Mouse (Mus musculus): ENCODE data around the gene Milr1. TPM values are rescaled to one million over a fixed set of nuclear protein-coding genes. Genes with fewer than 3 reads are reported as not detected.

The Milr1 gene
- 0.91 and 0.95 TPM in 2 replicates for polyA plus RNA-seq (2016; fragmentation: Nextera tagmentation; extraction: Ambion mirVana)

DNA sequence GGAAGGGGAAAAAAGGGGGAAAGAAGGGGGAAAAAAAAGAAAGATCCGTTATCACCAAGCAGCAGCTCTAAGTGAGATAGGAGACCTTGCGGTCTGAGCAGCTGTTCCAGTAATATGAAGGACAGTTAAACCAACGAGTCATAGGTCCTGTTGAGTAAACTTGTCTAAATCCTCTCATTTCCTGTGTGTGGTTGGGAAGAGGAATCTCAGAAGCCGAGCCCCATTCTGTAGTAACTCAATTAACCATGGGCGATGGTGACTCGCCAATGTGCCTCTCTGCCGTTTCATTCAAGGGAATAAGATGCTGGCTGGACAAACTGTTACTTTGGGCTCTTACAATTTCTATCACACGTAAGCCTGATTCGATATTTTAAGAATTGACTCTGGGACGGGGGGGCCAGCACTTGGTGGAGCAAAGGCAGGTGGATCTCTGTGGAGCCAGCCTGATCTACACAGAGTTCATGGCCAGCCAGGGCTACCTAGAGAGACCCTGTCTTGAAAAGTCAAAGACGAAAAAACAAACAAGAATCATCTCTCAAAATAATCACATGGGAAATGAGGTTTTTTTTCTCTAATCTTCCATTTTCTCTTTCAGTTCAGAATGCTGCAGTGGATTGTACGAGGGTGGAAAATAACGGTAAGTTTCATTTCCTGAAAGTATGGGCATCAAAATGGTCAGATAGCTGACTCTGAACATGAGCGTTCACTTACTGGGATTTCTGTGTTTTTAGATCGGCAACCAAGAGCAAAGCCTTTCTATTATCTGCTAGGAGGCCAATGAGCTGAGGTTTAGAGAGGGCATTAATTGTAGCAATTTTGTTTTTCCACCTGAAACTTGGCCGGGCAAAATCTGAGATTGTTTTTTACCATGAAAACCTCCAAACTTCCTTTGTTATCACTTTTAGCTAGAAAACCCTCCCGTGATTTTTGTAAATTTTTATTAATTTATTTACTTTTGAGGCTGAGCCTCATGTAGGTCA is at the start of gene Milr1:
Gene Milr1 (plus strand): TSS at position 188 of the 980 bp plus-strand sequence.
- H3K9ac ChIP-seq = no peak within 1 kb of the TSS
- ATAC-seq (ENCODE audit: low FRiP score) = no peak
- H3K9me3 ChIP-seq = 0 out of 2 replicates have a peak, but pooled peaks cover 5% of the 10 kb centered on the region
- no peak within 1 kb of the TSS for H3K4me2 ChIP-seq
- no peaks in the 10 kb centered on the region for H3K27me3 ChIP-seq
- H3K36me3 ChIP-seq (replicated peaks) = no peaks in the 10 kb centered on the region
- no peak within 1 kb of the TSS for H3K4me3 ChIP-seq (replicated peaks)
- H3K4me1 ChIP-seq = no peaks in the 10 kb centered on the region
- no peak within 1 kb of the TSS for H3K27ac ChIP-seq
- 92% methylated on average over 17 of the region's 17 CpGs for WGBS

DNA sequence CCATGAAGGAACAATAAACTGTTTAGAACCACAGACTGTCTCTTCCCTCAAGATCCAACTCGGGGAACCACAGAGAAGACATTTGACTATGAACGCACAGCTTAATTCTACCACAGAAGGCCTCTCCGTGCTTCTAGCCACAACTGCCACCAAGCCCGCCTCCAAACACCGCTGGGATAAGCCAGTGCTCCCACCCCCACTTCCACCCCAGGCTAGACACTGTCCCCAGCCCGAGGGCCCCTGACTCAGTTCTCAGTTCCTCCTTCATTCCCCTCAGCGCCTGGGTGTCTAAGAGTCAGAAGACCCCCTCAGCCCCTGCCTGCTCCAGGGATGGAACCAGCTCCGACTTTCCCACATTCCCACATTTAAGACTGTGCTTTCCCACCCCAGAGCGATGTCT is 49.4 kb upstream of the Milr1 start:
- no peak overlapping the region for H3K9ac ChIP-seq
- H3K36me3 ChIP-seq (replicated peaks) = no peaks in the 10 kb centered on the region
- H3K4me1 ChIP-seq = no peaks in the 10 kb centered on the region
- 70% methylated on average over 9 of the region's 9 CpGs for WGBS
- no peak overlapping the region for H3K27ac ChIP-seq
- no peaks in the 10 kb centered on the region for H3K9me3 ChIP-seq
- no peaks in the 10 kb centered on the region for H3K27me3 ChIP-seq
- ATAC-seq (ENCODE audit: low FRiP score) = no peak
- no peak overlapping the region for H3K4me2 ChIP-seq
- no peak overlapping the region for H3K4me3 ChIP-seq (replicated peaks)

DNA sequence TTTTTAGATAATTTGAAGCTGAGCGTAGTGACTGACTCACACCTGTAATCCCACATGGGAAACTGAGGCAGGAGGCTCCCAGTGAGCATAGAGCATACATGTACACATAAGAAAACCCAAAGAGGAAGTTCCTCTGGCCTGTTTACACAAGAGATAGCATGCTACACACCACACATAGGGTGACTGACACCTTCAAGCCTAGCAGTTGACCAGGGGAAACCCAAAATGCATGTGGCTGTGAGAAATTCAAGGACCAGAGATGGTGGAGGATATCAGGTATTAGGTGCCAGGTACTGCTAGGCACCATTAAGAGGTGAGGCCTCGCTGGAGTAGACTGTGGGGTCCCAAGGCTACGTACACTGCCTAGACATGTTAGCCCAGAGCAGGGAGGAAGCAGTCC is 48.4 kb upstream of the Milr1 start:
- WGBS = 75% methylated on average over 3 of the region's 3 CpGs
- no peak overlapping the region for H3K4me2 ChIP-seq

DNA sequence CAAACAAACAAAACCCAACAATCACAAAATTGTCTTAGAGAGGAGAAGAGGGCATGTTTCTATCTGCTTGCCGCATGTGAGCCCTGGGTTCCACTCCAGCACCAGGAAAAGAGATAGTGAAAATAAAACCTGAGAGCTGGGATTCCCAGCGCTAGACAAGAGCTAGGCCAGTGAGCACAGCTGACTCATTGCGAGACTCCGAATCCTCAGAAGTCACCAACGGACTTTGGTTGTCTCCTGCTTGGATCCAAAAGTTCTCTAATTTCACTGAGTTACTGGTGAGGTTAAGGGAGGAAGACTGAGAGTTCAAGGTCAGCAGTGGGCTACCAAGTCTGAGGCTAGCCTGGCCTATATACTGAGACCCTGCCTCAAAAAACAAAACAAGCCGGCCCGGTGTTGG is 47.1 kb upstream of the Milr1 start:
- Histone ChIP-seq H3K4me3 (replicated peaks) (no peak overlapping the region), H3K36me3 (replicated peaks) (no peaks in the 10 kb centered on the region), H3K4me2 (no peak overlapping the region), H3K27me3 (no peaks in the 10 kb centered on the region), H3K9me3 (no peaks in the 10 kb centered on the region), H3K27ac (no peak overlapping the region), H3K4me1 (no peaks in the 10 kb centered on the region), H3K9ac (no peak overlapping the region)
- ATAC-seq (ENCODE audit: low FRiP score) = no peak
- WGBS = 88% methylated on average over 7 of the region's 7 CpGs

More for the DNA sequence above, 48.4 kb upstream of the Milr1 start:
- no peaks in the 10 kb centered on the region for H3K4me1 ChIP-seq
- no peaks in the 10 kb centered on the region for H3K36me3 ChIP-seq (replicated peaks)
- H3K27ac ChIP-seq = no peak overlapping the region
- no peaks in the 10 kb centered on the region for H3K27me3 ChIP-seq
- ATAC-seq (ENCODE audit: low FRiP score) = no peak
- H3K9ac ChIP-seq = no peak overlapping the region
- no peak overlapping the region for H3K4me3 ChIP-seq (replicated peaks)
- no peaks in the 10 kb centered on the region for H3K9me3 ChIP-seq

DNA sequence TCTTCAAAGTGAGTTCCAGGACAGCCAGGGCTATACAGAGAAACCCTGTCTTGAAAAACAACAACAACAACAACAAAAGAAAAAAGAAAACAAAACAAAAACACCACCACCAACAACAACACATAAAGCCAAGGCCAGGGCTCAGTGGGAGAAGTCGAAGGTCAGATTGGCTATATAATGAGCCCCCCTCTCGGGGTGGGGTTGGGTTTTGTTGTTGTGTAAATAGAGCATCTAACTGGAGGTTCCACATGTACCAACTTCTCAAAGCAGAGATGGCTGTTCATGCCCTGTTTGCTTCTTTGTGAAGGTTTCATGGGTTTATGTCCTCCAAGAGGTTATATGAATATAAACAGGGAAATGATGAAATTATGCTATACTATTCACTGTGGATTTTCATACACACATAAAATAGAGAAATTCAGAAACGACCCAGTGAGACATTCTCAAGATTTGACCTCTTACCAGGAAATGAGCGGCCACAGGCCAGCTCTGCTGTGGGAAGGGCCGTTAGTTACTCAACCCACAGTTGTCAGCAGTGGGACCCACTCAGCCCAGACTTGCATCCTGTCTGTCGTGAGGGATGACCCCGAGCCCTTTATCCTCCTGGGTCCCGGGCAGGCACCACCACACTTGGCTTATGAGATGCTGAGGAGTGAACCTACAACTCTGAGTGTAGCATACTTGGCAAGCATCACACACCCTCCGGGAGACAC is 46.5 kb upstream of the Milr1 start:
- no peaks in the 10 kb centered on the region for H3K27me3 ChIP-seq
- H3K27ac ChIP-seq = no peak overlapping the region
- H3K4me2 ChIP-seq = no peak overlapping the region
- H3K36me3 ChIP-seq (replicated peaks) = no peaks in the 10 kb centered on the region
- peaks cover 5% of the 10 kb centered on the region for H3K4me1 ChIP-seq
- no peak for ATAC-seq (ENCODE audit: low FRiP score)
- no peak overlapping the region for H3K4me3 ChIP-seq (replicated peaks)
- no peak overlapping the region for H3K9ac ChIP-seq
- 80% methylated on average over 9 of the region's 9 CpGs for WGBS
- H3K9me3 ChIP-seq = no peaks in the 10 kb centered on the region

DNA sequence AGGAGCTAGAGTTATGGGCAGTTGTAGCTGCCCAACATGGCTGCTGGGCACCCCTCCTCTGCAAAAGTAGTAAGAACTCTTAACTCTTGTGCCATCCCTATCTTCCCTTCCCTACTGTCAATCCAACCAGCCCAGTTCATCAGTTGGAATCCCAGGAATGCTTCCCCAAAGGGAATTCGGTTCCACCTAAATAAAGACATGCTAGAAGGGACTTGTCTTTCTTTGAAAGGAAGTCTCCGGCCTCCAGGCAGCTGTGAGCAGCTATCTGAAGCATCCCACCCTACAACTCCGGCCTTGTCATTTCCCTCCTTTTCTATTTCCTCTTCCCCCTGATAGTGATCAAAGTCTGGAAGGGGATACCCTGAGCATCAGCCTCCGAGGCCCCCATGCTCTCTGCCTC is 44.8 kb upstream of the Milr1 start:
- WGBS = 67% methylated on average over 4 of the region's 4 CpGs
- Histone ChIP-seq H3K27me3 (no peaks in the 10 kb centered on the region), H3K27ac (no peak overlapping the region), H3K9ac (no peak overlapping the region), H3K36me3 (replicated peaks) (no peaks in the 10 kb centered on the region), H3K4me2 (no peak overlapping the region), H3K9me3 (no peaks in the 10 kb centered on the region), H3K4me3 (replicated peaks) (no peak overlapping the region), H3K4me1 (peaks cover 9% of the 10 kb centered on the region)
- no peak for ATAC-seq (ENCODE audit: low FRiP score)

DNA sequence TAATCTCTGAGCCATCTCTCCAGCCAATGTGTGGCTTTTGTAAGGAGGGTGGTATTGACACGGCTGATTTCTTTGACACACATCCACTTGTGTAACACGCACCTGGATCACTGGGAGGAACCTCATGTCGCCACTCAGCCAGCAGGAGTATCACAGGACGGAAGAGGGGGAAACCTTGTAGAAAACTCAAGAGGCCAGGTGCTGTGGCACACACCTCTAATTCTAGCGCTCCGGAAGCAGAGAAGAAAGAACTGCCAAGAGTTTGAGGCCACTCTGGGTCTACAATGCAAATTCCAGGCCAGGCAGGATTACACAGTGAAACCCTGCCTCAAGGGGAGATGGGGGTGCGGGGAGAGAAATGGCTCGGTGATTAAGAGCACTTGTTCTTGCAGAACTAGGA is 43.9 kb upstream of the Milr1 start:
- Histone ChIP-seq H3K36me3 (replicated peaks) (no peaks in the 10 kb centered on the region), H3K27me3 (no peaks in the 10 kb centered on the region), H3K4me2 (no peak overlapping the region), H3K4me1 (peaks cover 9% of the 10 kb centered on the region), H3K9ac (no peak overlapping the region), H3K4me3 (replicated peaks) (no peak overlapping the region), H3K27ac (no peak overlapping the region), H3K9me3 (no peaks in the 10 kb centered on the region)
- no peak for ATAC-seq (ENCODE audit: low FRiP score)
- 73% methylated on average over 8 of the region's 8 CpGs for WGBS

DNA sequence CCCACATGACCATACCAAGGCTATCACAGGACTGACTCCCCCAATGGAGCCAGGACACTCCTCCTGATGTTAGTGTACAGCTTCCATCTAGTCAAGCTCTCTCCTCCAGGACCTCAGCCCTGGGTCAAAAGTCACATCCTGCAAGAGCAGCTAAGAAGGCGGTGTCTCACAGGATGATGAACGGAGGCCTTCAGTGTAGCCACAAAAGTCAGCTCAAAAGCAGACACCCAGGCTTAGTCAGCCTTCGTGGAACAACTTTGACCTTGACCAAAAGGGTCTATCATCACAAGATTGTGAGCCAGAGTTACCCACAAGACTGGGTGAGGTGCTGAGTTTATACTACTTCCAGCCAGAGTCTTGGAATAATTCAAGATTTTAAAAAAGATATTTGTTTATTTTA is 43.2 kb upstream of the Milr1 start:
- Histone ChIP-seq H3K4me3 (replicated peaks) (no peak overlapping the region), H3K36me3 (replicated peaks) (no peaks in the 10 kb centered on the region), H3K9ac (no peak overlapping the region), H3K9me3 (no peaks in the 10 kb centered on the region), H3K4me1 (peaks cover 9% of the 10 kb centered on the region), H3K4me2 (no peak overlapping the region), H3K27ac (no peak overlapping the region), H3K27me3 (no peaks in the 10 kb centered on the region)
- no peak for ATAC-seq (ENCODE audit: low FRiP score)
- 82% methylated on average over 3 of the region's 3 CpGs for WGBS

DNA sequence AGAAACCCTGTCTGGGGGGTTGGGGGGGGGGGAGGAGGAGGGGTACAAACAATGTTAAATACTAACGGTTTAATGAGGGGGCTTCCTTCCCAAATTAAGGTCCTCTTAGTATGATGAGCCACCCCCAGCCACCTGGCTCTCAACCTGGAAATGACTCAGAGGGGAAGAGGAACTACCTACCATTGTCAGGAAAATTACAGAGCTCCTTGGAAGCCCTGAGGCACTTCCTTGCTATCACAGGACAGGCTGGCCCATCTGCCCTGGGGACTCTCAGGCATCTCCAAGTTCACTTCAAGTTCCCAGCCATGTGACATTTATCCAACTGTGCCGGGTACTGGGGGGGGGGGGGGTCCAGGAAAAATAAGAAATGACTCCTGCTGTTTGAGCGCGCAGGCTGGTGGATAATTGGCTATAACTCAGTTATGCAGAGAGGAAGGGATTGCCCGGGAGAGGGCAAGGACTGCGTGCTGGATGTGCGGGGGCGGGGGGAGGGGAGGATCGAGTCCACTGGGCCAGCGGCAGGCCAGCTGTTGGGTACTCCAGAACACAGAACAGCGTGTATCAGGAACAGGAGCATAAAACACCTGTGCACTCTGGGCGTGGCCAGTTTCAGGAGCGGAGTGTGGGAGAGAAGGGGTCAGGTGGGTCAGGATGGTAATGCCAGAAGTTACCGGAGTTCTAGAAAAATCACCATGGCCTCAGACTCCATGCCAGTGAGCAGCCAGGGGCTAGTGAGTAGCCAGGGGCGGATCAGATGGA is 41.6 kb upstream of the Milr1 start:
- Histone ChIP-seq H3K27ac (no peak overlapping the region), H3K4me1 (peaks cover 9% of the 10 kb centered on the region), H3K9ac (no peak overlapping the region), H3K9me3 (no peaks in the 10 kb centered on the region), H3K4me3 (replicated peaks) (no peak overlapping the region), H3K4me2 (no peak overlapping the region; the same call in 1 of the 2 replicates), H3K36me3 (replicated peaks) (no peaks in the 10 kb centered on the region), H3K27me3 (no peaks in the 10 kb centered on the region)
- WGBS = 39% methylated on average over 15 of the region's 15 CpGs
- ATAC-seq (ENCODE audit: low FRiP score) = no peak

DNA sequence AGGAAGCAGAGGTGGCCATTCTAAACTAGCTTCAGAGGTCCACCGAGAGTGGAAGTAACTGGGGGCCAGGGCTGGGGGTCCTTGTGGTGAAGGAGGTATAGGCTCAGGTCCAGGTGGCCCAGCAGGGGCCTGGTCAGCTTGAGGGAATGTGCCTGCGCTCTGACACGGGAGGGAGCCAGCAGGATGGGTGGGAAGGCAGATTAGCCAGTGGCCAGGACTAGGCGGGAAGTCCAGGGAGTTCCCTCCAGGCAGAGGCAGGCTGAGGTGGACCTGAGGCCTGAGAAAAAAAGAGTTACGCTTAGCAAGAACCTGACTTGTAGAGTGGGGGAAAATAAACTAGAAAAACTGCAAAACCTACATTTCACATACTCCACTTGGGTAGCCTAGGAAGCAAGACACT is 40.2 kb upstream of the Milr1 start:
- Histone ChIP-seq H3K36me3 (replicated peaks) (no peaks in the 10 kb centered on the region), H3K27me3 (no peaks in the 10 kb centered on the region), H3K27ac (no peak overlapping the region), H3K4me1 (peaks cover 9% of the 10 kb centered on the region), H3K9ac (no peak overlapping the region), H3K4me2 (no peak overlapping the region), H3K9me3 (no peaks in the 10 kb centered on the region), H3K4me3 (replicated peaks) (no peak overlapping the region)
- no peak for ATAC-seq (ENCODE audit: low FRiP score)
- 80% methylated on average over 5 of the region's 5 CpGs for WGBS

DNA sequence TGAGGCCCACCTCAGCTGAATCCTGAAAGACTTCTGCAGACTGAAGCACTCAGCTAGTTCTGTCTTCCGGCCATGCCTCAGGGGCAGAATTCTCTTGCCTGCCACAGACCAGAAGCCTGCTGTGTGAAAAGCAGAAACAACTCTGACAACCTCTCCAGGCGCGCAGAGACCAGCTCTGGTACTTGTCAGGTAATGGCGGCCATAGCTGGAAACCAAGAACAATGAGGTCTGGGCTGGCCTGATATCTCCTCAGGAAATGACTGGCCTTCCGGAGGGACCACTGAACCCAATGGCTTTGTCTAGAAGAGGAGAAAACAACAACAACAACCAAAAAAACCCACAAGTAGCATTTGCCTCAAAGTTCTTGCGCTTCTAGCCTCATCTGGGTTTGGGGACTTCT is 36.0 kb upstream of the Milr1 start:
- H3K36me3 ChIP-seq (replicated peaks) = no peaks in the 10 kb centered on the region
- H3K27me3 ChIP-seq = no peaks in the 10 kb centered on the region
- H3K9ac ChIP-seq = no peak overlapping the region
- no peak for ATAC-seq (ENCODE audit: low FRiP score)
- 87% methylated on average over 6 of the region's 6 CpGs for WGBS
- H3K4me1 ChIP-seq = no peaks in the 10 kb centered on the region
- peak overlapping the region; percentile 31; the same call in 1 of the 2 replicates for H3K27ac ChIP-seq
- H3K4me2 ChIP-seq = no peak overlapping the region
- no peak overlapping the region for H3K4me3 ChIP-seq (replicated peaks)
- H3K9me3 ChIP-seq = no peaks in the 10 kb centered on the region

DNA sequence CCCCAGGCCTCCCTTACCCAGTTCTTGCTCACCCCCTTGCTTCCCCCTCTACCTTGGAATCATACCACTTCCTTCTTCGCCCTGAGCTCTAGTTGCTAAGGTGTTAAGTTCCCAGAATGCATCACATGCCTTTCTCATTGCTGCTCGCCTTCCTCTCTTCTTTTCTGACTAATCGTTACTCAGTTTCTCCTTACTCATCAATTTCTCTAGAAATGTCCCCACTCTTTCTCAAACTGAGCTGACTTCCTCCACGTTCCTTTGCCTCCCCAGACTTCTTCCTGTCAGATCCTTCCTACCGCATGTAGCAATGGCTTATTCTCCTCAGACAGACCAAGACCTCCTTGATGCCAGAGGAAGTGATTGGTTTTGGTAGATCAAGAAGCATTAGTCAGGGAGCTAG is 34.5 kb upstream of the Milr1 start:
- ATAC-seq (ENCODE audit: low FRiP score) = no peak
- WGBS = 86% methylated on average over 5 of the region's 5 CpGs

More for the DNA sequence above, 34.5 kb upstream of the Milr1 start:
- Histone ChIP-seq H3K9ac (no peak overlapping the region), H3K27me3 (no peaks in the 10 kb centered on the region), H3K9me3 (no peaks in the 10 kb centered on the region), H3K4me1 (no peaks in the 10 kb centered on the region), H3K36me3 (replicated peaks) (no peaks in the 10 kb centered on the region), H3K4me2 (no peak overlapping the region), H3K4me3 (replicated peaks) (no peak overlapping the region), H3K27ac (no peak overlapping the region)

Data from forebrain, embryonic 12.5 days (tissue).